Mouse (Mus musculus): ENCODE data around the gene Slc6a6.

Gene Slc6a6

DNA sequence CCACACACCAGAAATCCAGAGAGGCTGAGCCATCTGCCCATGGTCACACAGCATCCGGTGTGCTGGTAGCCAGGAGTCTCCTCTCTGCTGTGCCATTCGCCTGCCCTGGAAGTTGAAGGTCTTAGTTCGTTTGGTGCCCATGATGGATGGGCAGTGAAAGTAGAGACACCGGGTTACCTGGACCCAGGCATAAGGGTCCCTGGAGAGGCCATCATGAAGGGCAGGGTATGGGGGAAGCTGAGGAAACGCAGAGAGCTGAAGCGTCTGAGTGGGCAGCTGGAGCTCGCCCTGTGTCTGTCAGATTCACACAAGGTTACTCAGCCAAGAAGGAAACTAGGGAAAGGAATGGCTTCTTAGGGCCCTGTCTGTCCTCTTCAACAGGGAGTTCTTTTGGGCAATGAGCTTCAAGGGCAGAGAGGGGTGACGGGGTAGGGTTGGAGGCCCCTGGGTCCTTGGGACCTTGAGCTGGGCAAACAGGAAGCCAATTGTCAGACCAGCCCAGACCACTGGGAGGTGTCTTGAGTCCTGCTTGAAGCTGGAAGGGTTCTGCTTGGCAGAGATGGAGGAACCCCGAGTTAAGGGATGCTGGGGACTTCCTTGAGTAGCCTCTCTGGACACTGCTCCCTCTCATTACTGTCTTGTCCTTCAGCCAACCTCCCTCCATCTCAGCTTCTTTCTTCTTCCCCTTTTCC lies 78.3 kb downstream of the Slc6a6 start:
- DNase-seq (ENCODE audit: extremely low spot score, low read depth, low spot score): no peak

DNA sequence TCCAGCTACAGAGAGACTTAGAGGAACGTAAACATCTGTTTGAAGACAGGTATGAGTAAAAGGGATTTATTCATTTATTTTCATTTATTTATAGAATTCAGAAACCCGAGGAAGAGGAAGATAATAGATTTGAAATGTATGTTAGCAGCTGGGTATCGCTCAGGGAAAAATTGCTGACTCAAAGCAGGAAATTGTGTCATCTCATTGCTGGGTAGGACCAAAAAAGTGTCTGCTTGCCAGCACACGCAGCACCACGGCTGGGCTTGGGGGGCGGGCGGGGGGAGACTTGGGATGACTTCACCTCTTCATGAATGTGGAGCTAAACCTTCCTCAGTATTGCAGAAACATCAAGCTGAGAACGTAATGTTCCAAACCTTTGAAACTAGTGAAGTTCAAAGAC lies 83.7 kb downstream of the Slc6a6 start:
- DNase-seq (ENCODE audit: extremely low spot score, low read depth, low spot score): no peak

DNA sequence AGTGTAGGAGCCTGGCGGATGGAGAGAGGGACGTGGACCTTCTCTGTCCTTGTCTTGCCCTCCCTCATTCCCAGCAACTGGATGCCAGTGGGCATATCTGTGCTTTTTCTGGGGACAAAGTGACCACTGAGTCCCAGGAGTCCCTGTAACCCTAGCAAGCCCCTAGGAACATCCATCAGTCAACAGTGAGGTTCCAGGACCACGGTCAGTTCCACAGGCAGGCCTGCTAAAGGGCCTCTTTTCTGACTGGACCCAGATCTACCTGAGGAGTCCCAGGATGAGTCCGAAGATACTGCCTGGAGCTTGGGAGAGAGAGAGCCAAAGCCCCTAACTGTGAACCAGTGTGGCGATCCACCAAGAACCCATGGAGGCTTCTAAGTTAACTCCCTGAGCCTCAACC lies 90.1 kb downstream of the Slc6a6 start:
- no peak for DNase-seq (ENCODE audit: extremely low spot score, low read depth, low spot score)

DNA sequence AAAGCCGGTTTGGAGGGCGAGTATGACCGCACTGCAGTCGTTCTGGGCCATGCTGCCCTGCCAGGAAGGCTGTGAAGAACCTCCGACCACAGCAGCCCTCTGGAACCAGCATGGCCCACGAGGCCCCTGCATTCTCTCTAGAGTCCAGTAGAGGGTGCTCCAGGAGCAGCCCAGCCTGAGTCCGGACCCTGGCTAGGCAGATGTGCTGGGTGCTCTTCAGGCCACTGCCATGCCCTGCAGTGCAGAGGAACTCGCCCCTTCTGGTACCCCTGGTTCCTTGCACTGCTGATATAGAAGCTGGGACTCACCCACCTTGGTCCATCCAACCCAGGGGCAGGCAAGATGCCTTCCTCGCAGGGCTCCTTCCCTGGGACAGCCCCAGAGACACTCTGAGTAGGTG lies 92.7 kb downstream of the Slc6a6 start:
- peak; percentile 31 for DNase-seq (ENCODE audit: extremely low spot score, low read depth, low spot score)

DNA sequence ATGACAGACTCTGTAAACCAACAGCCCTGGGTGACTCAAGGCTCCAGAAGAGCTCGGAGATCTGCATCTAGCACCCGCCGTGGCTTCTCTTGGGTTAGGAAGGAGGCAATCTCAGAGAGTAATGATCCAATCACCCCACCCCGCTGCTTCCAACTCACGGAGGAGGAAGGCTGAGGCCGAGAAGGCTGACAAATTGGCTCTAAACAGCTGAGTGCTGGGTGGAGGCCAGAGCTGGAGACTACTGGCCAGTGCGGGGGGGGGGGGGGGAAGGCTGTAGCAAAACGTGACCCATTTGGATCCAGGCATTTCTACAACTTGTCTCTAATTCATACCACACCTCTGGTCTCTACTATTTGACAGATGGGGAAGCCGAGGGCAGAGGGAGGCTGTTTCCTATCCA lies 95.4 kb downstream of the Slc6a6 start:
- DNase-seq (ENCODE audit: extremely low spot score, low read depth, low spot score): no peak

DNA sequence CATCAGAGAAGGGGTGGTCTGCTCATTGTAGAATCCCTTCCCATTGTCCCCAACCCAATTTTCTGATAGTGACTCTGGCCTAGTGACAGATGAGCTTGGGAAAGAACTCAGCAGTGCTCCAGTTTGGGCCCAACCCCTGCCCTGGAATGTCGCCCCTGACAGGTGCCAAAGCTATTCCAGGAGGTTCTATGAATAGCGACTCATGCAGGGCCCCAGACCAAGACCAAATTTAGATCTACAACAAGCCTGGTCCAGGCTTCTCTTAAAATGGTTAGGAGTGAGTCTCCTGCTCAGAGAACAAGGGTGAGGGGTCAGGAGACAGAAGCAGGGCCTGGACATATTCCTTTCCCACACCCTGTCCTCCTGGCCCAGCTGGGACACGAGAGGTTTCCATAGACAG lies 101.2 kb downstream of the Slc6a6 start:
- no peak for DNase-seq (ENCODE audit: extremely low spot score, low read depth, low spot score)

DNA sequence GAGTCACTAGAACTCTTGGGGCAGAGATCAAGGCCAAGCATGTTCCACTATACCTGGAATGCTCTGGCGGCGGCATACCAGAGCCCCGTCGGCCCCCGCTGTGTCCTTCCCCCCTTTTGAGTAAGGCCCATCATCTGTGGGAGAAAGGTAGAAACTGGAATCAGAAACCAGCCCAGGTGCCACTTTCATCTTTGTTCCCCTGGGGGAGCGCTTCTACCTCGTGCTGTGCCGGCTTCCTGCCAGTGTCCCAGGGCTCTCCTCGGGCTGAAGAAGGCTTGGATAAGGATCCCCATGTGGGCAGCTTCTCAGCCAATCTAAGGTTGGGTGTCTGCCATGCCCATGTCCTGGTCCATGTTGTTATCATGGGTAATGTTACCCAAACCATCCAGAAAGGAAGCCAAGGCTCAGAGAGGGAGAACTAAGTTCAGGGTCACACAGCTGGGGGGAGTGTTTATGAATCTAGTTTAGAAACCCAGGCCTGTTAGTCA lies 104.5 kb downstream of the Slc6a6 start:
- no peak for DNase-seq (ENCODE audit: extremely low spot score, low read depth, low spot score)

DNA sequence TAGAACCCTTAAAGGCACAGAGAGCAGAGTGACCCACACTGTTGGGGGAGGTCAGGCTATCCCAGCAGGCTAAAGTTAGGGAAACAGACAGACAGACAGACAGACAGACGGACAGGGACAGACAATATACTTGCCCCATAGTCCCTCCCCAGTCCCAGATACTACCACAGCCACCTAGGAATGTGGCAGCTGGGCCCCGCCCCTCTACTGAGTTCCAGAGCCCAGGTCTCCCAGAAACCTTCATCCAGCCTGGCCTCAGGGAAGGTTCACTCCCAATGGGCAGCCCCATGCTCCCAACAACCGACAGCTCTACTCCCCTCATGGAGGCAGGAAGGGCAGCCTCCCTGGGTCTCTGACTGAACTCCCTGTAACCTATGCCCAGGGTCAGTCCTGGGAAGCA lies 111.8 kb downstream of the Slc6a6 start:
- DNase-seq (ENCODE audit: extremely low spot score, low read depth, low spot score): no peak

DNA sequence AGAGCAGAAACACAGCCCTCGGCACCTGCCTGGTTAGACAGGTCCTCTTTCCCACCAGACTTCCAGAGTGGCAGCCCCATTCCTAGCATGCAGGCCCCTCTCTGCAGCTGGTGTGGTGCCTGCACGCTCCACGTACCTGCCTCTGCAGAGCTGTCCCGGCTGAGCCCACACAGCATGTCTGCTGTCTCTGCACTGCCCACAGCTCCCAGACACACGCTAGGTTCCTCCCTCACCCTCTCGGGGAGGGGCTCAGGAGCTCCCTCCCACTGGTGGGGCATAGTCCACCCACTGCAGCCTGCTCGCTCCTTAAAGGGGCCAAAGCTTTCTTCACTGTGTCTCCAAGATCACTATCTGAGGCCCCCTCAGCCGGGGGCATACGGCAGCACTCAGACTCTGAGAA lies 112.2 kb downstream of the Slc6a6 start:
- DNase-seq (ENCODE audit: extremely low spot score, low read depth, low spot score): no peak

DNA sequence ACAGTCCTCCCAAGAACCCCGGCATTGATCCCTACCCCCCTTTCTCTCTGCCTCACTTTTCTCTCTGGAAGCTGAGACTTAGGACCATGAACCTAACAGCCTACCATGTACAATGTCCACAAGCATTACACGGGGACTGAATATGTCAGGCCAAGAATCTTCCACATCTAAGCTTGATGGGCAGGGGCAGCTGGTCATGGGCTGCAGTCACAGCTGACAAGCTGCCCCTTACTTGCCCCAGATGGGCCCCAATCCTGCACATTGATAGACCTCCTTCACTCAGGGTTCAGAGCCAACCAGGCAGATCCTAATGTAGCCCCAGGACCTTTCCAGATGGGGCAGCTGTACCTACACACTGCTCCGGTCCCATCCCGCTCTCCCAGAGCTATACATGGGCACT lies 112.9 kb downstream of the Slc6a6 start:
- DNase-seq (ENCODE audit: extremely low spot score, low read depth, low spot score): no peak

DNA sequence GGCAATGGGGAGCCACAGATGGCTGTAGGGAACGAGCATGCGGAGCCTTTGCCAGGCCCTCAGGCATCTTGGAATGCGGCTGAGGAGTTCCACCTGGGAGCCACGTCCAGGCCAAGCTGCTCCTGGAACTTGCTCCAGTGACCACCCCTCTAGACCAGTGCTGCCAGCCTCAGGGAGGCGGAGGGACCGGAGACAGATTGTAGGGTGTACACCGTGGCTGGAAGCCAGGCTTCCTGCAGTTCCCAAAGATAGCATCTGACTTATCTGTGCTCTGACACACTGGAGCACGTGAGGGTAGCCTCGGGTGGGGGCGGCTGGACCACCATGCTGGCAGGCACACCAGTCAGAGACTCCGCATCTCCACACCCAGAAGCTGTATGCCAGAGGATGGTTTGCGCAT lies 114.6 kb downstream of the Slc6a6 start:
- no peak for DNase-seq (ENCODE audit: extremely low spot score, low read depth, low spot score)

DNA sequence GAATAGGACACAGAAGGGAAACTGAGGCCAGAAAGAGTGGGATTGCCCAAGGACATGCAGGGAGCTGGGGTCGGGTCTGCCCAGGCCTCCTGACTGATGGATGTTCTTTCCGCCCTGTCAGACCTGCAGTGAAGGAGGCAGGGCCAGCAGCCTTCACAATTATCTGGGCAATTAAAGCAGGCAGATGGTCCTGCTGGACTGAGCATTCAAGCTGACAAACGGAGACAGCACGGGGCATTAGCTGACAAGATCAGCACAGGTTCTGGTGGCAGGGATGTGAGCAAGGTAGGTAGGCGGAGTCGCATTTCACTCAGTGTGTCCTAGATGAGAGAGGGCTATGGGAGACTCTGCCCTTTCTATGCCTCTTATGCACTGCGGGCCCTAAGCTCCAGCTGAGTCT lies 120.3 kb downstream of the Slc6a6 start:
- no peak for DNase-seq (ENCODE audit: extremely low spot score, low read depth, low spot score)

DNA sequence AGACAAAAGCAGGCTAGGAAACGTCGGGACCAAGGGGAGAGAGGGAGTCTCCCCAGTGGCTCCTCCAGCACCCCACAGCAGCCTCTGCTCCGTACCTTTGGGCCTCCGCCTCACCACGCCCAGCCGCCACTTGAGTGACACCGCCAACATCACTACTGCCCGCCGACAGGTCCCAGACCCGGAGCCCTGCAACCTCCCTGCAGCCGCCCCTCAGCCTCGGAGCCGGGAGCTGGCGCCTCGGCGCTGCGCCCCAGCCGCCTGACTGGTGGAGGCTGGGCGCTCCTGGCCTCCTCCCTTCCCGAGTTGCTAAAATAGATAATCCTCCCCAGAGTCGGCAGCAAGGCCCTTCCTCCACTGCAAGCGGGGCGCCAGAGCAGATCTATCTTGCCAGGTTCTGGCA lies 123.3 kb downstream of the Slc6a6 start:
- DNase-seq (ENCODE audit: extremely low spot score, low read depth, low spot score): no peak

DNA sequence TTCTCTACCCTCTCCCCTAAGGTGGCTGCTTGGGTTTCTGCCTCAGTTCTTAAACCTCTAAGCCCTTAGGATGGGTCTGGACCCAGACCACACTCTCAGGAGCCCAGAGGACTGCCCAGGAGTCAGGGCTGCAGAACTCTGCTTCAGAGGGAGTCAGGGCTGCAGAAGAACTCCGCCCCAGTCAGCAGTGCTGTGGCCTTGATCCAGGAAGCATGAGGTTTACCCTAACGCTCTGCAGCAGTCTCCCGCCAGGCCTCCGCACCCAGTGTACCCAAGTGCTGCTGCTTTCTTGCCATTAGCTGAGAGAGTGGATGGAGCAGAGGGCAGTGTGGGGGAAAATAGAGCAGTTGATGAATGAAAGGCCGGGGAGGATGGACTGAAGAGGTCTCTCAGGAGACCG lies 124.2 kb downstream of the Slc6a6 start:
- DNase-seq (ENCODE audit: extremely low spot score, low read depth, low spot score): no peak

All from hindlimb bud, embryonic 11.5 days (tissue).